Mouse (Mus musculus) midbrain, embryonic 13.5 days (tissue): Measurements from ENCODE around the gene Mgarp. TPM values are rescaled to one million over a fixed set of nuclear protein-coding genes. Genes with fewer than 3 reads are reported as not detected.
A peak's percentile ranks its signal among the peaks of the same experiment; 100 is the strongest.
"Not testable (repeated sequence)": the region's sequence is repeated elsewhere in the genome, so short reads cannot be mapped to it uniquely, and the experiment has no call there.

Experiments
- ATAC-seq: fragments of 200-750 bp; cut with Nextera tagmentation; 2 replicates; pipeline ENCODE4 v1.8.0; 2017; ENCODE audit warnings: mild to moderate bottlenecking, moderate TSS enrichment, moderate library complexity
- H3K27ac ChIP-seq: fragments of 300-500 bp; sonication (generic); 2 replicates; pipeline ENCODE4 v1.5.1; 2015; ENCODE audit warnings: inconsistent platforms, mild to moderate bottlenecking, moderate library complexity
- H3K27me3 ChIP-seq: fragments of 300-500 bp; sonication (generic); 2 replicates; pipeline ENCODE4 v1.6.1; 2015; ENCODE audit warnings: mild to moderate bottlenecking, inconsistent platforms
- H3K36me3 ChIP-seq: fragments of 300-500 bp; sonication (generic); 2 replicates; pipeline ENCODE4 v1.6.1; 2015; ENCODE audit warnings: mild to moderate bottlenecking, inconsistent platforms
- H3K4me1 ChIP-seq: fragments of 300-500 bp; sonication (generic); replicated peaks from 2 replicates; pipeline ENCODE4 v1.6.1; 2015; ENCODE audit warnings: inconsistent platforms
- H3K4me2 ChIP-seq: fragments of 300-500 bp; sonication (generic); replicated peaks from 2 replicates; pipeline ENCODE4 v1.6.1; 2015; ENCODE audit warnings: moderate library complexity, mild to moderate bottlenecking, inconsistent platforms
- H3K4me3 ChIP-seq: fragments of 300-500 bp; sonication (generic); replicated peaks from 2 replicates; pipeline ENCODE4 v1.5.1; 2015; ENCODE audit warnings: mild to moderate bottlenecking, inconsistent platforms
- H3K9ac ChIP-seq: fragments of 300-500 bp; sonication (generic); replicated peaks from 2 replicates; pipeline ENCODE4 v1.6.1; 2015; ENCODE audit warnings: mild to moderate bottlenecking, inconsistent platforms
- H3K9me3 ChIP-seq: fragments of 300-500 bp; sonication (generic); 2 replicates; pipeline ENCODE4 v1.6.1; 2016; ENCODE audit warnings: mild to moderate bottlenecking, inconsistent platforms
- WGBS: fragments of 180-500 bp; shearing (Covaris S2); methylation state at CpG from one replicate; pipeline ENCODE4 v1.1.7; 2015; 5-methylcytosine and 5-hydroxymethylcytosine counted together
- polyA plus RNA-seq: library from polyadenylated mRNA; unstranded; fragments of >200 nt; fragmentation: Nextera tagmentation; extraction: Ambion mirVana; gene quantifications from 2 replicates; pipeline ENCODE4 v1.2.1, GENCODE M21; 2015

The Mgarp gene
- polyA plus RNA-seq, 1 experiment from 2014 or later, result 5.6 TPM

GRCm38 (mm10) chr3:51413276-51413675 is 16.7 kb upstream of the Mgarp start:
- H3K4me1 ChIP-seq, result peaks cover 25% of the 10 kb centered on the region
- no peak for ATAC-seq
- H3K4me3 ChIP-seq, result no peak overlapping the region
- no peaks in the 10 kb centered on the region for H3K27me3 ChIP-seq
- WGBS, result 83% methylated on average over 1 of the region's 1 CpGs
- H3K9me3 ChIP-seq, result no peaks in the 10 kb centered on the region
- no peak overlapping the region for H3K9ac ChIP-seq
- no peaks in the 10 kb centered on the region for H3K36me3 ChIP-seq
- no peak overlapping the region for H3K27ac ChIP-seq
- H3K4me2 ChIP-seq, result no peak overlapping the region

- no peaks in the 10 kb centered on the region for H3K36me3 ChIP-seq
- H3K27me3 ChIP-seq, result no peaks in the 10 kb centered on the region
- no peak overlapping the region for H3K4me2 ChIP-seq
- peaks cover 25% of the 10 kb centered on the region for H3K4me1 ChIP-seq
- H3K9ac ChIP-seq, result no peak overlapping the region
- no peak for ATAC-seq
- H3K9me3 ChIP-seq, result no peaks in the 10 kb centered on the region
- WGBS, result 95% methylated on average over 7 of the region's 7 CpGs
- no peak overlapping the region for H3K4me3 ChIP-seq
- H3K27ac ChIP-seq, result no peak overlapping the region
Observed at GRCm38 (mm10) chr3:51412457-51412856, 15.9 kb upstream of the Mgarp start.

DNA sequence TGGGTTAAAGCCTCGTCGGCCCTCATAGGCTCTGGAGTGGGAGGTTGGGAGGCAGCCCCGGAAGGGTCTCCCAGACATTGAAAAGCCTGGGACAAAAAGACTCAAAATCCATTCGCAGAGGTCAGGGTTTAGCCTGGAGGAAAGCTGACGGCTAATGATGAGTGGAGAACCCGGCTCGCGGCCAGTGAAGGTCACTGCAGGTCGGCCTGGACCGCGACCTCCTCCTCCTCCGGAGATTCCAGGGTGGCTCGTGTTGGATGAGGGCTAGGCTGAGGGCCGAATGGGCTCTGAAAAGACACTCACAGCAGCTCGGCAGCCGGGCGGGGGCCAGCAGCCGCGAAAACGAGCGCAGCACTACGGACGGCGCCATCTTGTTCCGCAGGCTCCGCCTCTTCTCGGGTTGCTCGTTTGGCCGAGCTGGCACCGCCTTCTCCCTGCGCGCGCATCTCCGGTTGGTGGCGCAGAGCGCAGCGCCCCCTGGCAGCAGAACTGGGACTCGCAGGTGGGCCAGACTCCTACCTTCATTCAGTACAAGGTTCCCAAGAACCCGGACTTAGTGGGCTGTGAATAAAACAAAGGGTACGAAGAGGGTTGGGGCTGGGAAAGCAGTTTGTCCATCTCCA is 12.1 kb upstream of the Mgarp start, which contains the start of gene Ndufc1:
TSS of gene Ndufc1 (minus strand) at position 428 of the 623 bp plus-strand sequence.
- peak within 1 kb of the TSS; percentile 89 for H3K4me3 ChIP-seq
- H3K27ac ChIP-seq, result peak within 1 kb of the TSS; percentile 98
- WGBS, result under 1% methylated on average over 40 of the region's 40 CpGs
- H3K4me1 ChIP-seq, result peaks cover 14% of the 10 kb centered on the region
- no peaks in the 10 kb centered on the region for H3K9me3 ChIP-seq
- no peaks in the 10 kb centered on the region for H3K27me3 ChIP-seq
- H3K9ac ChIP-seq, result peak within 1 kb of the TSS; percentile 88
- ATAC-seq, result peak; percentile 93
- H3K4me2 ChIP-seq, result peak within 1 kb of the TSS; percentile 82
- peaks cover 18% of the 10 kb centered on the region for H3K36me3 ChIP-seq

DNA sequence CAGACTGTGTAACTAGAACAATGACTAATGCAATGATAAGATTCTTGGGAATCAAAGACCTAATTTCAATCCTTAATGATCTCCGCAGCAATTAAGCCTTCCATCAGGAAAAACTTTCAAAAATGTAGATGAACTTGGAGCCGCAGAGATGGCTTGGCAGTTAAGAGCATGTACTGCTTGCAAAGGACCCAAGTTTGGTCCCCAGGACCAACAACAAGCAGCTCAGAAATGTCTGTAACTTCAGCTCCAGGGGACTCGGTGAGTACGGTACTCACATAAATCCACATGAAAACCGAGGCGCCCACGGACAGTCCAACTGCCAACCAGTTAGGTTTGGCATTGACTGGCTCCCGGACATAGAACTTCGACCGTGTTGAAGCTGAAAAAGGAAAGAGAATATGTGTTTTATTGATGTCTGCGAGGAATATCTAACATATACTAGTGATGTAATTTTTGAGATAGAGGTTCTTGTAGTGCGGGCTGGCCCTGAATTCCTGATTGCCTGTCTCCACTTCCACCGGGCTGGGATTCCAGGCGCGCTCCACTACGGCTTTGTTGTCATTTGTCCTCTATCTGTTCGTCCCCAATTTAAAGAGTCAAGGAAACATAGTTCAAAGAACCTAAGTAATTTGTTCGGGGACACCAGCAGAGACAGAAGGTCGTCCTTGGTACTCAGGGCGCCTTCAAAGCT is 11.5 kb upstream of the Mgarp start:
- Histone ChIP-seq H3K27ac (peak overlapping the region; percentile 98), H3K36me3 (peaks cover 25% of the 10 kb centered on the region), H3K27me3 (no peaks in the 10 kb centered on the region), H3K9me3 (no peaks in the 10 kb centered on the region), H3K9ac (peak overlapping the region; percentile 88), H3K4me1 (peaks cover 14% of the 10 kb centered on the region), H3K4me2 (peak overlapping the region; percentile 82), H3K4me3 (peak overlapping the region; percentile 89)
- 0 out of 2 replicates have a peak, but pooled peaks have one; percentile 2 for ATAC-seq
- WGBS, result 26% methylated on average over 20 of the region's 20 CpGs

GRCm38 (mm10) chr3:51402628-51403027 is 6.1 kb upstream of the Mgarp start:
- H3K4me1 ChIP-seq, result peaks cover 16% of the 10 kb centered on the region
- H3K27me3 ChIP-seq, result peaks cover 1% of the 10 kb centered on the region; the same call in 1 of the 2 replicates
- no peak for ATAC-seq
- H3K4me2 ChIP-seq, result no peak overlapping the region
- H3K4me3 ChIP-seq, result no peak overlapping the region
- H3K27ac ChIP-seq, result no peak overlapping the region
- 93% methylated on average over 12 of the region's 12 CpGs for WGBS
- H3K36me3 ChIP-seq, result peaks cover 29% of the 10 kb centered on the region
- no peak overlapping the region for H3K9ac ChIP-seq
- H3K9me3 ChIP-seq, result no peaks in the 10 kb centered on the region

GRCm38 (mm10) chr3:51402054-51402453 is 5.5 kb upstream of the Mgarp start:
- Histone ChIP-seq H3K36me3 (peaks cover 29% of the 10 kb centered on the region), H3K4me1 (peaks cover 12% of the 10 kb centered on the region)
- not testable (repeated sequence) for H3K27ac ChIP-seq, H3K27me3 ChIP-seq, H3K9me3 ChIP-seq, H3K4me2 ChIP-seq, H3K4me3 ChIP-seq, H3K9ac ChIP-seq, ATAC-seq
- WGBS, result 68% methylated on average over 4 of the region's 4 CpGs

DNA sequence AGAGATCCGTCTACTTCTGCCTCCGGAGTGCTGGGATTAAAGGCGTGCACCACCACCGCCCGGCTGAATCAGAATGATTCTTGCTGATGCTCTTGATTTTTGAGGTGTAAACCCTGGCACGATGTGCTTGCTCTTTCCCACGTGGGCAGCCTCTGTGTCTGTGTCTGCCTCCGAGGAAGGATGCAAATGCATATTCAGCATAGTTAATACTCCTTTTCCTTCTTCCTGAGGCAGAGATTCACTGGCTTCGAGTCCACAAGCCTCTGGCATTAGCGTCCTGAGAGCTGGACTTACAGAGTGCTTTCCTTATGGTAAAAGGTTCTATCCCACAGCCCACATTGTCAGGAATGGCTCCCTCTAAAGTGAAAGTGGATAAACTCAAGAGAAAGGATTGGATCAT is 4.1 kb upstream of the Mgarp start:
- peaks cover 25% of the 10 kb centered on the region for H3K36me3 ChIP-seq
- no peak overlapping the region for H3K4me3 ChIP-seq
- no peaks in the 10 kb centered on the region for H3K9me3 ChIP-seq
- no peak overlapping the region for H3K4me2 ChIP-seq
- no peak for ATAC-seq
- WGBS, result 79% methylated on average over 10 of the region's 10 CpGs
- peaks cover 18% of the 10 kb centered on the region for H3K27me3 ChIP-seq
- no peak overlapping the region for H3K27ac ChIP-seq
- H3K9ac ChIP-seq, result no peak overlapping the region
- H3K4me1 ChIP-seq, result peaks cover 17% of the 10 kb centered on the region

GRCm38 (mm10) chr3:51399531-51399930 is 3.0 kb upstream of the Mgarp start:
- Histone ChIP-seq H3K27ac (no peak overlapping the region), H3K27me3 (peaks cover 25% of the 10 kb centered on the region), H3K4me3 (no peak overlapping the region), H3K4me1 (peaks cover 17% of the 10 kb centered on the region), H3K9me3 (no peaks in the 10 kb centered on the region), H3K4me2 (no peak overlapping the region), H3K36me3 (peaks cover 18% of the 10 kb centered on the region), H3K9ac (no peak overlapping the region)
- ATAC-seq, result no peak
- 64% methylated on average over 4 of the region's 4 CpGs for WGBS

GRCm38 (mm10) chr3:51398667-51399066 is 2.1 kb upstream of the Mgarp start:
- Histone ChIP-seq H3K36me3 (peaks cover 11% of the 10 kb centered on the region), H3K4me2 (no peak overlapping the region), H3K4me3 (no peak overlapping the region), H3K27me3 (peaks cover 25% of the 10 kb centered on the region), H3K4me1 (peaks cover 17% of the 10 kb centered on the region), H3K9ac (no peak overlapping the region), H3K9me3 (no peaks in the 10 kb centered on the region), H3K27ac (no peak overlapping the region)
- ATAC-seq, result no peak
- whole genome bisulfite sequencing, result 4% methylated on average over 3 of the region's 3 CpGs

DNA sequence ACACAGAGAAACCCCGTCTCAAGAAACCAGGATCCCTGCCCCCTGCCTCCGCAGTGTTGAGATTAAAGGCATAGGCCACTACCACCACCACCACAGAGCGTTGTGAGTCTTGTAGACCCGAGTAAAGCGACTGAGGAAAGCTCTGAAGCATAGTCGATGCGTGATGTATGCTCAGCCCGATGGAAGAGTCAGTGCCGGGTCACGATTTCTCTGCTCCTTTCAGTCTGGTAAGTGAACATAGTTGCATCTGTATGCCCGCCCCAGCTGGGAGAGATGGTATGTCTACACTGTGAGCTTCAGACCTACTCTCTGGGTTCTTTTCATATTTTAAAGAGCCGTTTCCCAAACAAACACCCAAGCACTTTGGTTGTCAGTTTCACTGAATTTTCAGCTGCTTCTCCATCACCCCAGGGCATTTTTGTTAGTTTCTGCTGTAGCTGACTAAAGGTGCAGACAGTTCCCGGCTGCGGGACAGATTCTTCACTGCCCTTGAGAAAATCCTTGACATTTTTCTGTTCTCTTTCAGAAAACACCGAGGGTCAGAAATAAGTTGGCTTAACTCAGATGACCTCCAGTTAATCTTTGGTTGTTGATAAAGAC is 1.3 kb upstream of the Mgarp start:
- no peak overlapping the region for H3K27ac ChIP-seq
- WGBS, result 53% methylated on average over 15 of the region's 15 CpGs
- no peak for ATAC-seq
- H3K9me3 ChIP-seq, result no peaks in the 10 kb centered on the region
- H3K4me2 ChIP-seq, result no peak overlapping the region
- H3K36me3 ChIP-seq, result peaks cover 3% of the 10 kb centered on the region
- H3K9ac ChIP-seq, result no peak overlapping the region
- H3K4me3 ChIP-seq, result no peak overlapping the region
- H3K27me3 ChIP-seq, result peaks cover 25% of the 10 kb centered on the region
- H3K4me1 ChIP-seq, result peaks cover 17% of the 10 kb centered on the region

DNA sequence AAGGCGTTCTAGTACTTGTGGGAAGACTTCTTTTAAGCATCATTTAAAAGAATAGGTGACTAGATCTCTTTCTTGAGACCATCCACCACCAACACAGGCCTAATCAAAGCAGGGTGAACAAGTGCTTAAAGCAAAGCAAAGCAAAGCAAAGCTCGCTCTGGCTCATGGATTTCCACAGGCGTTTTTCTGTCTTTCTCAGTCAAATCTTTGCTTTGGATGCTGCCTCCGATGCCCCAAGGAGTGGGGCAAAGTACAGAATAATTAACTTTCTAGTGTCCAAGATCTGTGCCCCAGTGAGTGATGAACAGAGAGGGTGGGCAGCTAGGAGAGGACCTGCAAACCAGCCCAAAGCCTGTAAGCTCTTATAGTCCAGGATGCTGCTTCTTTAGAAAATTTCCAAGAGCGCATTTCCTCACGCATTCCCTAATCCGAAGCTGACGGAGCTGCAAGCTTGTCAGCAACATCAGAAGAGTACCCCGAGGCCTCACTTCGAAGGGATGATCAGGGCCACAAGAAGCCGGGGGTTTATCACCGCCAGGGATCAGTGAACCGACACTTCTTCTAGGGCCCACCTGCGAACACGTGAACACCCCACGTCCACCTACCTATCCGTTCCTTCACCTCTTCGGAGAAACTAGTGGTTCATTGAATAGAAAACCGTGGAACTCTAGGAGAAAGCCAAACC is 935 bp downstream of the Mgarp start:
- peak overlapping the region; percentile 62; the same call in 1 of the 2 replicates for H3K4me2 ChIP-seq
- no peak overlapping the region for H3K27ac ChIP-seq
- H3K9ac ChIP-seq, result no peak overlapping the region
- H3K27me3 ChIP-seq, result peaks cover 25% of the 10 kb centered on the region
- WGBS, result 14% methylated on average over 19 of the region's 19 CpGs
- 0 out of 2 replicates have a peak overlapping the region, but pooled peaks have one; percentile 40 for H3K4me3 ChIP-seq
- ATAC-seq, result no peak
- peaks cover 17% of the 10 kb centered on the region for H3K4me1 ChIP-seq
- H3K9me3 ChIP-seq, result no peaks in the 10 kb centered on the region
- H3K36me3 ChIP-seq, result no peaks in the 10 kb centered on the region

- H3K27me3 ChIP-seq, result peaks cover 25% of the 10 kb centered on the region
- 76% methylated on average over 2 of the region's 3 CpGs for WGBS
- H3K27ac ChIP-seq, result no peak overlapping the region
- no peak overlapping the region for H3K4me3 ChIP-seq
- no peak overlapping the region for H3K9ac ChIP-seq
- ATAC-seq, result no peak
- no peaks in the 10 kb centered on the region for H3K9me3 ChIP-seq
- peaks cover 17% of the 10 kb centered on the region for H3K4me1 ChIP-seq
- H3K4me2 ChIP-seq, result no peak overlapping the region
- H3K36me3 ChIP-seq, result no peaks in the 10 kb centered on the region
Observed at GRCm38 (mm10) chr3:51394881-51395280, 1.7 kb downstream of the Mgarp start.
